Mouse (Mus musculus) forebrain, embryonic 15.5 days (tissue): ENCODE results near the gene Htr1d. TPM values are rescaled to one million over a fixed set of nuclear protein-coding genes. Genes with fewer than 3 reads are reported as not detected.
A peak's percentile ranks its signal among the peaks of the same experiment; 100 is the strongest.

Source experiments
- ATAC-seq: fragments of 200-750 bp; cut with Nextera tagmentation; replicated peaks from 2 replicates; pipeline ENCODE4 v1.8.0; 2017; ENCODE audit warnings: mild to moderate bottlenecking, moderate TSS enrichment, moderate library complexity
- H3K27ac ChIP-seq: fragments of 300-500 bp; sonication (generic); replicated peaks from 2 replicates; pipeline ENCODE4 v1.5.1; 2015; ENCODE audit warnings: mild to moderate bottlenecking, inconsistent platforms
- H3K27me3 ChIP-seq: fragments of 300-500 bp; sonication (generic); 2 replicates; pipeline ENCODE4 v1.6.1; 2015; ENCODE audit warnings: inconsistent platforms
- H3K36me3 ChIP-seq: fragments of 300-500 bp; sonication (generic); 2 replicates; pipeline ENCODE4 v1.6.1; 2015; ENCODE audit warnings: mild to moderate bottlenecking, inconsistent platforms
- H3K4me1 ChIP-seq: fragments of 300-500 bp; sonication (generic); 2 replicates; pipeline ENCODE4 v1.6.1; 2015; ENCODE audit warnings: inconsistent platforms
- H3K4me2 ChIP-seq: fragments of 300-500 bp; sonication (generic); replicated peaks from 2 replicates; pipeline ENCODE4 v1.6.1; 2015; ENCODE audit warnings: mild to moderate bottlenecking, inconsistent platforms
- H3K4me3 ChIP-seq: fragments of 300-500 bp; sonication (generic); 2 replicates; pipeline ENCODE4 v1.5.1; 2015; ENCODE audit warnings: mild to moderate bottlenecking, inconsistent platforms
- H3K9ac ChIP-seq: fragments of 300-500 bp; sonication (generic); replicated peaks from 2 replicates; pipeline ENCODE4 v1.6.1; 2015; ENCODE audit warnings: mild to moderate bottlenecking, inconsistent platforms
- H3K9me3 ChIP-seq: fragments of 300-500 bp; sonication (generic); 2 replicates; pipeline ENCODE4 v1.6.1; 2016; ENCODE audit warnings: inconsistent platforms
- WGBS: fragments of 180-500 bp; shearing (Covaris S2); methylation state at CpG from one replicate; pipeline ENCODE4 v1.1.7; 2015; ENCODE audit warnings: mixed read lengths; 5-methylcytosine and 5-hydroxymethylcytosine counted together
- polyA plus RNA-seq: library from polyadenylated mRNA; unstranded; fragments of >200 nt; fragmentation: Nextera tagmentation; extraction: Ambion mirVana; gene quantifications from 2 replicates; pipeline ENCODE4 v1.2.1, GENCODE M21; 2015

Gene Htr1d
- polyA plus RNA-seq, 1 experiment from 2014 or later, result 0.70 TPM

DNA sequence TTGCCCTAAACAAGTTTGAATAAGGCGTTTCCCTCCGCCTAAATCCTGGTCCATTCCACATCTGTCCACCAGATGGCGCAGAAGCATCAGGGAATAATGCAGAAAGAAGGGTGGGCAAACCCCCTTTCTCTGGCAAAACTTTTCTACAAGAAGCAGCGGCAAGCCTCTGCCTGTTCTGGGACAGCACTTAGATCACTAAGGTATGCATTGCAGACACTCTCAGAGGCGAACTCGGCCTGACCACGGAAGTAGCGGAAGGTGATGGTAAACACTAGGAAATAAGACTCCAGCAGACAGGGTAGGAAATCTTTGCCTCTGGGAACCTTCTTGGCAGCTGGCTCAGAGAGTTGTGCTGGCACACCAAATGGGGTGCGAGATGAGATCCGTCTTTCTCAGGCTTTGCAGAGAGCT is 31.5 kb downstream of the Htr1d start:
- Histone ChIP-seq H3K27ac (no peak overlapping the region), H3K9me3 (no peaks in the 10 kb centered on the region), H3K4me3 (no peak overlapping the region), H3K4me1 (peaks cover 5% of the 10 kb centered on the region; the same call in 1 of the 2 replicates), H3K4me2 (peak overlapping the region; percentile 22; the same call in 1 of the 2 replicates), H3K27me3 (0 out of 2 replicates have a peak, but pooled peaks cover under 1% of the 10 kb centered on the region), H3K9ac (no peak overlapping the region), H3K36me3 (no peaks in the 10 kb centered on the region)
- WGBS, result 9% methylated on average over 10 of the region's 10 CpGs
- ATAC-seq, result 0 out of 2 replicates have a peak, but pooled peaks have one; percentile 32

DNA sequence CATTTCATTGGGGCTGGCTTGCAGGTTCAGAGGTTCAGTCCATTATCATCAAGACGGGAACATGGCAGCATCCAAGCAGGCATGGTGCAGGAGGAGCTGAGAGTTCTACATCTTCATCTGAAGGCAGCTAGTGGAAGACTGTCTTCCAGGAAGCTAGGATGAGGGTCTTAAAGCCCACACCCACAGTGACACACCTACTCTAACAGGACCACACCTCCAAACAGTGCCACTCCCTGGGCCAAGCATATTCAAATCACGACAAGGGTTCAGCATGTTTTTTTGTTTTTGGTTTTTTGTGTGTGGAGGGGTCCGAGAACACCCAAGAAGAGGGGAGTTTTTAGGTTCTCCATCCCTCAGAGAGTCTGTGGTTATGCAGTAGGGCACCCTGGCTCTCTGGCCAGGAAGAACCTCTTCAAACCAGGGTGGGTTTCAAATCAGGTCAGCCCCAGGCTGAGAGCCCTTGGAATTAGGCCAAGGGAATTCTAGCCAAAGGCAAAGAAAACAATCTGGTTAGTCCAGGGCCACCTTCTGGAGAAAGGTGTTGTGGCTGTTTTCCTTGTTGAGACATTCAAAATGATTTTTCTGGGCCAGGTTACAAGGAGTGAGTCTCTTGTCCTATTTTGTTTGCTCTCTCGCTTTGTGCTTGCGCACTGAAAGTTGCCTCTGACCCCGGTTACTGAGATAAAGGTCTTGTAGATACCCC is 33.3 kb downstream of the Htr1d start:
- no peak overlapping the region for H3K9ac ChIP-seq
- peaks cover 5% of the 10 kb centered on the region; the same call in 1 of the 2 replicates for H3K4me1 ChIP-seq
- H3K27me3 ChIP-seq, result peaks cover 8% of the 10 kb centered on the region
- no peak overlapping the region for H3K27ac ChIP-seq
- no peaks in the 10 kb centered on the region for H3K36me3 ChIP-seq
- no peak overlapping the region for H3K4me3 ChIP-seq
- no peak for ATAC-seq
- 86% methylated on average over 6 of the region's 6 CpGs for WGBS
- no peaks in the 10 kb centered on the region for H3K9me3 ChIP-seq
- H3K4me2 ChIP-seq, result no peak overlapping the region

DNA sequence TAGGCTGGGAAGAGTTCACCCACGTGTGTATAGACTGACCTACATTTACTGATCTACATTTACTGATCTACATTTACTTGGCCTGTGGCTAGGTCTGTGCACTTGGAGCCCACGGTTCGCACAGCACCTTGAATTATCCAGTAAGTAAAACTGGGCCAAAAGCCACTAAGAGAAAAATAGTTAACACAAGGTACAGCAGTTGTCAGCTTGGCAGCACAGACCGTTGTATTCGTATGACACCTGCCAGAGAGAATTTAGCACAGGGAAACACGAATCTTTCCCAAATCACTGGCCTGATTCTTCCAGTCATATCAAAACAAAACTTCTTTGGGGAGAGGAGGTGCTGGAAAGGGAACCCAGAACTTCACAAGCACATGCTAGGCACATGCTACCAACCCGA is 35.0 kb downstream of the Htr1d start:
- H3K9ac ChIP-seq, result no peak overlapping the region
- no peaks in the 10 kb centered on the region for H3K9me3 ChIP-seq
- 71% methylated on average over 7 of the region's 7 CpGs for WGBS
- peaks cover 14% of the 10 kb centered on the region for H3K4me1 ChIP-seq
- no peak for ATAC-seq
- peaks cover 13% of the 10 kb centered on the region for H3K27me3 ChIP-seq
- H3K27ac ChIP-seq, result no peak overlapping the region
- H3K4me2 ChIP-seq, result no peak overlapping the region
- H3K36me3 ChIP-seq, result no peaks in the 10 kb centered on the region
- H3K4me3 ChIP-seq, result no peak overlapping the region

DNA sequence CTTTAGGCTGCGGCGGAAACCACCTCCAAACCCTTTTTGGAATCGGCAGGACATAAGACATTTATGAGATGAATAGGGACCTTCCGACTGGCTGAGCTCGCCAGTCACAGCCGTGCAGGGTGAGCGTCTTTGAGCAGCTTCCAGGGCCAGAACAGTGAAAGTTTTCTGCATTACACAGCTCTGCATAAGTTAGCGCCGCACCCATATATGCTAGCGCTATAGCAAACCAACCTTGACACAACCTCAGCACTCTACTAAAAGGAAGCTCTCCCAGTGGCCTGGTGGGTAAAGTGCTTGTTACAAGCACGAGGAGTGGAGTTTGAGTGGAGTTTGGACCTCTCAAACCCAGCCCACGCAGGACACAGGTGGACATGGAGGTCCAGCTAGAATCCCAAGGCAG is 35.9 kb downstream of the Htr1d start:
- ATAC-seq, result no peak

DNA sequence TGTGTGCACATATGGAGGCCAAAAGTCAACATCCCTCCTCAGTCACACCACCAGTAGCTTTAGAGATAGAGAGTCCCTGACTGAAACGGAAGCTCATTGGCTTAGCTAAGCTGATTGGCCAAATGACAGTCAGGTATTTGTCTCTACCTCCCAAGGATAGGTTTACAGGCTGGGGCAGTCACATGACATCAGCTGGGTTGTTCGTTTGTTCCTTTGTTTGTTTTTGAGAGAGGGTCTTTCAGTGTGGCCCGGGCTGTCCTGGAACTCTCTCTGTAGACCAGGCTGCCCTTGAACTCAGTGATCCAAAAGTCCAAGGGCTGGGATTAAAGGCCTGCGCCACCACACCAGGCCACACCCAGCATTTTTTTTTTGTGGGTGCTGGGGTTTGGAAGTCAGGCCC is 37.9 kb downstream of the Htr1d start:
- ATAC-seq, result no peak
- Histone ChIP-seq H3K27ac (no peak overlapping the region), H3K27me3 (peaks cover 25% of the 10 kb centered on the region), H3K4me3 (no peak overlapping the region), H3K4me1 (peaks cover 14% of the 10 kb centered on the region), H3K4me2 (no peak overlapping the region), H3K9me3 (no peaks in the 10 kb centered on the region), H3K9ac (no peak overlapping the region), H3K36me3 (no peaks in the 10 kb centered on the region)
- 43% methylated on average over 4 of the region's 4 CpGs for WGBS

More for the DNA sequence above, 35.9 kb downstream of the Htr1d start:
- H3K4me1 ChIP-seq, result peaks cover 16% of the 10 kb centered on the region
- H3K9me3 ChIP-seq, result no peaks in the 10 kb centered on the region
- H3K27me3 ChIP-seq, result peaks cover 22% of the 10 kb centered on the region
- no peaks in the 10 kb centered on the region for H3K36me3 ChIP-seq
- H3K9ac ChIP-seq, result no peak overlapping the region
- H3K27ac ChIP-seq, result no peak overlapping the region
- WGBS, result 60% methylated on average over 12 of the region's 12 CpGs
- H3K4me2 ChIP-seq, result no peak overlapping the region
- no peak overlapping the region for H3K4me3 ChIP-seq

DNA sequence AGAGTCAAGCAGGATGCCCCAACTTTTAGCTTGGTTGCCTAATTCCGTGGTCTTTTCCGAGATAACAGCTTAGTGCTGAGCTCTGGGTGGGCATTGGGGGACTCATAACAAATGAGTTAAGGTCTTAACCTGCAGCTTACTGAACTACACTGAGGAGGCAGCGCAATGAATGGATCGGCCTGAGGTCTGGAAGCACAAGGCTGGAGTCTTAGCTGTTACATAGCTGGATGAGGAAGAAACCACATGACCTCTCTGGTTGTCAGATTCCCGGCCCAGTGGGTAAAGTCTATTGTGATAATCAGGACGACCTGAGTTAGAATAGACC is 38.4 kb downstream of the Htr1d start:
- Histone ChIP-seq H3K27me3 (peaks cover 25% of the 10 kb centered on the region), H3K9ac (peak overlapping the region; percentile 57), H3K9me3 (no peaks in the 10 kb centered on the region), H3K4me1 (peaks cover 16% of the 10 kb centered on the region), H3K36me3 (no peaks in the 10 kb centered on the region), H3K27ac (no peak overlapping the region), H3K4me2 (peak overlapping the region; percentile 90), H3K4me3 (peak overlapping the region; percentile 59)
- no peak for ATAC-seq
- WGBS, result 13% methylated on average over 6 of the region's 6 CpGs

DNA sequence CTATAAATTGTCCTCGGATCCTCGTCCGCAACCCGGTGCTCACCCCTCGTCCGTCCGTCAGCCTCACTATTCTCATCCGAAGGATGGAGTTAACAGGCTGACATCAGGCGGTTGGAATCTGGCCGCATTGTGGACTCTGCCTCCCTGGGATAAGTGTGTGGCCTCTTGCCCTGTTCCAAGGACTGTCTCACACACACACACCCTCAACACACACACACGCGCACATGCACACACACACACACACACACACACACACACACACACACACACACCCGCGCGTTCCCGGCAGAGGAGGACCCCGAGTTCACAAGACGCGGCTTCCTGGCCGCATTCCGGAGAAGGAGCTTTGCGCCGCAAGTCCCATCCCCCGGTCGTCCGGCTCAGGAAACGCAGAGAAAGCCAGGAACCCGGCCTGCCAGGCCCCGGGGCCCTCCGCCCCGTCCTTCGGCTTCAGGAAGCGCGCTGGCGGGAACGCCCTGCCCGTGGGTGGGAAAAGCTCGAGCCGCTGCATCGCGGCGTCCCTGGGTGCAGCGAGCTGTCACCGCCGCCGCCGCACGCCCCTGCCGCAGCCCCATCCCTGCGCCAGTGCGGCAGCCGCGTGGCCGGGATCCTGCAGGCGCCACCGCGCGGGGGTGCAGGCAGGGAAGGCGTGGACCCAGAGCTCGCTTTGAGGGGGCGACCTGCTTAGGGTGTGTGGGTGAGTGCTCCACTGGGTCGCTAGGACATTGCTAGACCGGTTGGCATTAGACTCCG is 38.9 kb downstream of the Htr1d start, which contains the start of gene 6030445D17Rik:
Gene 6030445D17Rik (plus strand): TSS at position 165 of the 753 bp plus-strand sequence.
- peaks cover 25% of the 10 kb centered on the region for H3K27me3 ChIP-seq

DNA sequence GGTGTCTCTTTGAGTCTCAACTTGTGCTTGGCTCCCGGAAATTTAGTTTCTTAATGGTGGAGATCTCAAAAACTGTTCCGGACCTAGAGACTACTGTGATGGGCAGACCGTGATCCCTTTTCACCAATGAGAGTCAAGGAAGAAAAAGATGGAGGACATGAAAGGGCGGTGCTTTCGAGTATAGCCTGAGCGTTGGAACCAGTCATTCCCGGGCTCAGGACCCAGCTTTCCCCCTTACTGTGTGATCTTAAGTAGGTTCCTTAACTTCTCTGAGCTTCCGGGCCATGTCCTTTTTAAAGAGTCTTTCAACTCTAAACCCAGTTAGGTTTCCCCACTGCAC is 39.5 kb downstream of the Htr1d start:
- H3K27me3 ChIP-seq, result peaks cover 25% of the 10 kb centered on the region
- H3K9ac ChIP-seq, result peak overlapping the region; percentile 57
- no peaks in the 10 kb centered on the region for H3K36me3 ChIP-seq
- H3K4me1 ChIP-seq, result peaks cover 16% of the 10 kb centered on the region
- peak overlapping the region; percentile 59 for H3K4me3 ChIP-seq
- peak; percentile 69 for ATAC-seq
- under 1% methylated on average over 8 of the region's 8 CpGs for WGBS
- H3K9me3 ChIP-seq, result no peaks in the 10 kb centered on the region
- peak overlapping the region; percentile 90 for H3K4me2 ChIP-seq
- H3K27ac ChIP-seq, result peak overlapping the region; percentile 29

More for the DNA sequence above, 38.9 kb downstream of the Htr1d start, which contains the start of gene 6030445D17Rik:
- Histone ChIP-seq H3K9ac (peak within 1 kb of the TSS; percentile 57), H3K36me3 (no peaks in the 10 kb centered on the region), H3K9me3 (no peaks in the 10 kb centered on the region), H3K4me2 (peak within 1 kb of the TSS; percentile 90), H3K4me3 (peak within 1 kb of the TSS; percentile 59), H3K27ac (peak within 1 kb of the TSS; percentile 29), H3K4me1 (peaks cover 16% of the 10 kb centered on the region)
- under 1% methylated on average over 59 of the region's 64 CpGs for WGBS
- ATAC-seq, result peak; percentile 87

DNA sequence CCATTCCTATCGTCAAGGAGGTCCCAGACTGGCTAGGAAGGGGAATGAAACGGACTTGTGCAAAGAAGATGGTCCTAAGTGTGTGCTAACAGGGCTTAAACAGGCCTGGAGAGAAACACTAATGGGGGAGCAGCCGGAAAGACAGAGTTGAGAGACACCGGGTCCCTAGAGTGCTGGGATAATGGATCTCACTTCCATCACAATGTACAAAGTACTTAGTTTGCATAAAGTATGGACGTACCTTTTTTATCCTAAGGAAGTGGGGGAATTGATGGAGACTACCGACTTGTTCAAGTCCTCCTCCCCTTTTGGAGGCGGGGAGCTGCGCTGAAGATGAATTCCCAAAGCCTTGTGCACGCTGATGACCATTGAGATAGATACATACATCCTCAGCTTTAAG is 40.1 kb downstream of the Htr1d start:
- H3K27me3 ChIP-seq, result peaks cover 25% of the 10 kb centered on the region
- H3K4me3 ChIP-seq, result peak overlapping the region; percentile 59
- H3K4me1 ChIP-seq, result peaks cover 16% of the 10 kb centered on the region
- no peaks in the 10 kb centered on the region for H3K36me3 ChIP-seq
- 18% methylated on average over 9 of the region's 9 CpGs for WGBS
- peak overlapping the region; percentile 57 for H3K9ac ChIP-seq
- peak overlapping the region; percentile 90 for H3K4me2 ChIP-seq
- no peak overlapping the region for H3K27ac ChIP-seq
- H3K9me3 ChIP-seq, result no peaks in the 10 kb centered on the region
- no peak for ATAC-seq

DNA sequence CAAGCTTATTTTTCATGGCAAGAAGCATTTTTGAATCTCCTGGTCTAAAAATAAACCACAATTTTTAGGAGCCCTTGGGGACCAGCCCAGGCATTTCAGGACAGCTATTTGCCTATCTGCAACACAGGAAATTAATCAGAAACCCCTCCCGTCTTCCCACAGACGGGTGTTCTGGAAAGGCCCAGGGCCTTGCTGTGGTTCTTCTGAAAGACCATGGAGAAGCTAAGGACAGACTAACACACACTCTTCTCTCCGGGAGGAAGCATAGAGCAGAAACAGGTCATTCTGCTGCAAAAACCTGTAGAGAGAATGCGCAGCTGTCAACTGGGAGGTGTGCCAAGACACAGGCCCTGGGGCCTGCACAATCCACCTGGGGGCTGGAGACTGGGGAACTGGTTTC is 42.9 kb downstream of the Htr1d start:
- no peaks in the 10 kb centered on the region for H3K9me3 ChIP-seq
- H3K36me3 ChIP-seq, result no peaks in the 10 kb centered on the region
- ATAC-seq, result no peak
- no peak overlapping the region for H3K4me2 ChIP-seq
- no peak overlapping the region for H3K9ac ChIP-seq
- WGBS, result 53% methylated on average over 4 of the region's 4 CpGs
- H3K27me3 ChIP-seq, result peaks cover 18% of the 10 kb centered on the region
- H3K4me1 ChIP-seq, result peaks cover 24% of the 10 kb centered on the region
- H3K27ac ChIP-seq, result no peak overlapping the region
- H3K4me3 ChIP-seq, result no peak overlapping the region

DNA sequence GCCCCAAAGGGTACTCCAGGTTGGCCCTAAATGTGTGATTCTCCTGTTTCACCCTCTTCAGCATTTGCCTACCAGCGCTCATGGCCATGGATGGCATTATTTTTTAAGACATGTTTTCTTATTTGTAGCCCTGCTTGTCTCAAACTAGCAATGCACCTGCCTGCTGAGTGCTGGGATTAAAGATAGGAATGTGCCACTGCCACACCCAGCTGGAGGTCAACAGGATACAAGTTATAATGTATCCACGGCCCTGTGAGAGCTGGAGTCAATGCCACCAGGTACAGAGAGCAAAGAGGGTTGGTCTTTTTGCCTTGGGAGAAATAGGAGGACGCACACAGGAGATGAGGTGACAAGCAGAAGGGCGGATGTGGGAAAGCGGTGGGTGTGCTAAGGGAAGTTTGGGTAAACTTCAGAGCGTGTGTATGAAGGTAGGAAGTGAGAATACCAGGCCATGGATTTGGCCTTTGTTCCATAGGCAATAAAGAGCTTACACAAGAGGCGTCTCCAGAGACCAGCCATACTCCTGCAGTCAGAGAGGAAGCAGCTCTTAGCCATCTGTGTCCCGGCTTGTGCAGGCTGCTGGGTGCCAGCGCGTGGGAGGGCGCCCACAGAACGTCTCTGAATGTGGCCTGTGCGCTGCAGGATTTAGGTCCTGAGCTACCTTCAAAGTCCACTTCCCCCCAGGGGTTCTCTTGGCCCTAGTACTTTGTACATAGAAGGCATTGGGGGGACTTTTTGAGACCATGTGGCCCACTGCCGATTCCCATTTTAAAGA is 45.4 kb downstream of the Htr1d start:
- no peaks in the 10 kb centered on the region for H3K9me3 ChIP-seq
- ATAC-seq, result peak; percentile 11
- H3K4me3 ChIP-seq, result no peak overlapping the region
- H3K27me3 ChIP-seq, result peaks cover 7% of the 10 kb centered on the region
- H3K4me2 ChIP-seq, result peak overlapping the region; percentile 51; the same call in 1 of the 2 replicates
- WGBS, result 83% methylated on average over 14 of the region's 14 CpGs
- peaks cover 25% of the 10 kb centered on the region for H3K4me1 ChIP-seq
- H3K9ac ChIP-seq, result no peak overlapping the region
- no peaks in the 10 kb centered on the region for H3K36me3 ChIP-seq
- H3K27ac ChIP-seq, result no peak overlapping the region
